Comparison of ENCODE assay signal across 13 mouse cellular contexts in genomic region chr11:101981850-101982249, GRCm38 (mm10). TPM values are rescaled to one million over a fixed set of nuclear protein-coding genes. Genes with fewer than 3 reads are reported as not detected.
DNase-seq lines count a peak whose midpoint lies in the region; ATAC-seq and TF ChIP-seq lines count a peak whose summit lies in the region.
"Had no signal": no experiment of that assay in that cellular context is flagged by ENCODE, and none has a peak within 500 bp of the region (broad histone marks: within the 10 kb centered on the region; RNA-seq: fewer than 3 reads in every experiment).

No protein-coding gene starts in this region.

- no peaks in the 10 kb centered on the region for H3K9me3 ChIP-seq in hindbrain, embryonic 13.5 days
- no peaks in the 10 kb centered on the region for H3K9me3 ChIP-seq in hindbrain, embryonic 10.5 days
- H3K9me3 ChIP-seq in heart, postnatal 0 days (replicated peaks; ENCODE audit: control insufficient read depth, low read length), result no peaks in the 10 kb centered on the region
- no peaks in the 10 kb centered on the region for H3K9me3 ChIP-seq in intestine, embryonic 15.5 days

- WGBS in hindbrain, embryonic 13.5 days, result 79% methylated on average over 12 of the region's 12 CpGs
- 78% methylated on average over 12 of the region's 12 CpGs for WGBS in hindbrain, embryonic 10.5 days
- 42% methylated on average over 11 of the region's 12 CpGs for WGBS in heart, postnatal 0 days
- WGBS in intestine, embryonic 15.5 days, result 75% methylated on average over 12 of the region's 12 CpGs

- TF ChIP-seq EP300 in heart, postnatal 0 days (IDR thresholded peaks at IDR 0.05; ENCODE audit: low read depth), result no peak; the same call in 1 of the 2 replicates

- 0 out of 2 replicates have a peak overlapping the region, but pooled peaks have one; percentile 15 for H3K9ac ChIP-seq in hindbrain, embryonic 13.5 days
- 0 out of 2 replicates have a peak overlapping the region, but pooled peaks have one; percentile 18 for H3K9ac ChIP-seq in heart, postnatal 0 days (replicated peaks; ENCODE audit: low read depth, low read length)
- H3K9ac ChIP-seq in intestine, embryonic 15.5 days, result no peak overlapping the region
- H3K9ac ChIP-seq: liver, embryonic 14.5 days had no signal

- ATAC-seq in hindbrain, embryonic 13.5 days (ENCODE audit: low FRiP score), result no peak
- peak; percentile 37 for ATAC-seq in common myeloid progenitor, adult 5-6 weeks (replicated peaks; ENCODE audit: low read depth, poor library complexity, severe bottlenecking)
- ATAC-seq in heart, postnatal 0 days (ENCODE audit: insufficient read depth, low read depth), result no peak
- ATAC-seq in intestine, embryonic 15.5 days, result no peak

- H3K4me2 ChIP-seq in hindbrain, embryonic 13.5 days, result no peak overlapping the region
- H3K4me2 ChIP-seq in heart, postnatal 0 days (ENCODE audit: low read depth, low read length), result peak overlapping the region; percentile 92
- no peak overlapping the region for H3K4me2 ChIP-seq in intestine, embryonic 15.5 days (replicated peaks)

- no peaks in the 10 kb centered on the region; the same call in 1 of the 2 replicates for H3K36me3 ChIP-seq in hindbrain, embryonic 13.5 days
- peaks cover 6% of the 10 kb centered on the region for H3K36me3 ChIP-seq in hindbrain, embryonic 10.5 days
- peaks cover 41% of the 10 kb centered on the region for H3K36me3 ChIP-seq in heart, postnatal 0 days (replicated peaks; ENCODE audit: control insufficient read depth, insufficient read depth, low read length)
- no peaks in the 10 kb centered on the region for H3K36me3 ChIP-seq in intestine, embryonic 15.5 days

- H3K27ac ChIP-seq in hindbrain, embryonic 13.5 days, result no peak overlapping the region
- H3K27ac ChIP-seq in hindbrain, embryonic 10.5 days, result no peak overlapping the region
- H3K27ac ChIP-seq in heart, postnatal 0 days (ENCODE audit: low read depth), result peak overlapping the region; percentile 98
- H3K27ac ChIP-seq in intestine, embryonic 15.5 days, result no peak overlapping the region
- H3K27ac ChIP-seq: liver, embryonic 14.5 days; stomach, postnatal 0 days had no signal

- no peak for TF ChIP-seq CTCF in heart, postnatal 0 days (IDR thresholded peaks at IDR 0.05; ENCODE audit: low read depth)

- H3K4me3 ChIP-seq in hindbrain, embryonic 13.5 days, result no peak overlapping the region
- no peak overlapping the region for H3K4me3 ChIP-seq in hindbrain, embryonic 10.5 days
- no peak overlapping the region for H3K4me3 ChIP-seq in heart, postnatal 0 days (ENCODE audit: low read depth, low read length)
- no peak overlapping the region for H3K4me3 ChIP-seq in intestine, embryonic 15.5 days (replicated peaks)

- H3K27me3 ChIP-seq in hindbrain, embryonic 13.5 days, result peaks cover under 1% of the 10 kb centered on the region; the same call in 1 of the 2 replicates
- H3K27me3 ChIP-seq in hindbrain, embryonic 10.5 days (ENCODE audit: insufficient read depth, poor library complexity, severe bottlenecking), result peaks cover 11% of the 10 kb centered on the region
- no peaks in the 10 kb centered on the region for H3K27me3 ChIP-seq in heart, postnatal 0 days (ENCODE audit: control insufficient read depth, insufficient read depth, low read length)
- H3K27me3 ChIP-seq in intestine, embryonic 15.5 days (replicated peaks), result no peaks in the 10 kb centered on the region

- no peak for DNase-seq in hindbrain, embryonic 10.5 days (ENCODE audit: low spot score)
- no peak for DNase-seq in heart, postnatal 0 days (ENCODE audit: low spot score)
- DNase-seq in lung, postnatal 25 days (ENCODE audit: low spot score), result peak; percentile 73
- no peak for DNase-seq in layer of hippocampus, adult 11-12 months (ENCODE audit: low spot score)
- DNase-seq in ovary, adult 18-20 months (ENCODE audit: low spot score), result no peak

- peaks cover 29% of the 10 kb centered on the region for H3K4me1 ChIP-seq in hindbrain, embryonic 13.5 days (replicated peaks)
- peaks cover 69% of the 10 kb centered on the region for H3K4me1 ChIP-seq in hindbrain, embryonic 10.5 days (replicated peaks)
- H3K4me1 ChIP-seq in heart, postnatal 0 days (ENCODE audit: control insufficient read depth, insufficient read depth), result peaks cover 14% of the 10 kb centered on the region; the same call in 1 of the 2 replicates
- peaks cover 10% of the 10 kb centered on the region for H3K4me1 ChIP-seq in intestine, embryonic 15.5 days (replicated peaks)

RNA-seq across cellular contexts. Expression of gene Cfap97d1, which starts 2.2 kb away (rescaled TPM):
- not detected in 2 replicates for polyA plus RNA-seq in hindbrain, embryonic 13.5 days (2015; fragmentation: Nextera tagmentation; extraction: Ambion mirVana)
- polyA plus RNA-seq in hindbrain, embryonic 10.5 days (2016; fragmentation: Nextera tagmentation; extraction: Ambion mirVana), result not detected in 2 replicates
- total RNA-seq in common myeloid progenitor, adult 5-6 weeks (2017), result not detected in 2 replicates
- total RNA-seq in heart, postnatal 0 days (2014; rRNA removed; ENCODE audit: low replicate concordance), result not detected in 2 replicates
- not detected in 2 replicates for polyA plus RNA-seq in heart, postnatal 0 days (2015; fragmentation: Nextera tagmentation; extraction: Ambion mirVana)
- polyA plus RNA-seq in intestine, embryonic 15.5 days (2015; fragmentation: Nextera tagmentation; extraction: Ambion mirVana), result not detected in 2 replicates
- total RNA-seq: ES-E14 had no signal
- polyA plus RNA-seq: intestine, embryonic 14.5 days; liver, embryonic 14.5 days; neural tube, embryonic 14.5 days; stomach, postnatal 0 days had no signal

RNA-seq across cellular contexts. Expression of gene Dusp3, which starts 5.0 kb away (rescaled TPM):
- 15.4 and 16.0 TPM in 2 replicates for polyA plus RNA-seq in hindbrain, embryonic 13.5 days (2015; fragmentation: Nextera tagmentation; extraction: Ambion mirVana)
- 11.6 and 12.4 TPM in 2 replicates for polyA plus RNA-seq in hindbrain, embryonic 10.5 days (2016; fragmentation: Nextera tagmentation; extraction: Ambion mirVana)
- 2.0 and 6.6 TPM in 2 replicates for total RNA-seq in common myeloid progenitor, adult 5-6 weeks (2017)
- 106 and 118 TPM in 2 replicates for total RNA-seq in heart, postnatal 0 days (2014; rRNA removed; ENCODE audit: low replicate concordance)
- polyA plus RNA-seq in heart, postnatal 0 days (2015; fragmentation: Nextera tagmentation; extraction: Ambion mirVana), result 67.9 and 75.7 TPM in 2 replicates
- 25.6 and 26.5 TPM in 2 replicates for polyA plus RNA-seq in intestine, embryonic 15.5 days (2015; fragmentation: Nextera tagmentation; extraction: Ambion mirVana)

RNA-seq across cellular contexts. Expression of gene Sost, which starts 15.0 kb away (rescaled TPM):
- 0.42 TPM in 1 of 2 replicates, not detected in the other for polyA plus RNA-seq in hindbrain, embryonic 13.5 days (2015; fragmentation: Nextera tagmentation; extraction: Ambion mirVana)
- 1.1 and 1.3 TPM in 2 replicates for polyA plus RNA-seq in hindbrain, embryonic 10.5 days (2016; fragmentation: Nextera tagmentation; extraction: Ambion mirVana)
- total RNA-seq in common myeloid progenitor, adult 5-6 weeks (2017), result not detected in 2 replicates
- total RNA-seq in heart, postnatal 0 days (2014; rRNA removed; ENCODE audit: low replicate concordance), result 6.5 and 21.2 TPM in 2 replicates
- 2.7 and 2.8 TPM in 2 replicates for polyA plus RNA-seq in heart, postnatal 0 days (2015; fragmentation: Nextera tagmentation; extraction: Ambion mirVana)
- polyA plus RNA-seq in intestine, embryonic 15.5 days (2015; fragmentation: Nextera tagmentation; extraction: Ambion mirVana), result 0.13 TPM in 2 replicates
- total RNA-seq: ES-E14 had no signal
- polyA plus RNA-seq: intestine, embryonic 14.5 days; neural tube, embryonic 14.5 days had no signal

RNA-seq across cellular contexts. Expression of gene Mpp3, which starts 46.4 kb away (rescaled TPM):
- 43.5 and 45.9 TPM in 2 replicates for polyA plus RNA-seq in hindbrain, embryonic 13.5 days (2015; fragmentation: Nextera tagmentation; extraction: Ambion mirVana)
- 14.4 and 27.4 TPM in 2 replicates for polyA plus RNA-seq in hindbrain, embryonic 10.5 days (2016; fragmentation: Nextera tagmentation; extraction: Ambion mirVana)
- total RNA-seq in common myeloid progenitor, adult 5-6 weeks (2017), result not detected in 2 replicates
- total RNA-seq in heart, postnatal 0 days (2014; rRNA removed; ENCODE audit: low replicate concordance), result 4.9 and 8.0 TPM in 2 replicates
- polyA plus RNA-seq in heart, postnatal 0 days (2015; fragmentation: Nextera tagmentation; extraction: Ambion mirVana), result 1.7 and 2.2 TPM in 2 replicates
- polyA plus RNA-seq in intestine, embryonic 15.5 days (2015; fragmentation: Nextera tagmentation; extraction: Ambion mirVana), result 7.6 and 7.9 TPM in 2 replicates

RNA-seq across cellular contexts. Expression of gene Cd300lg, which starts 59.5 kb away (rescaled TPM):
- 0.38 and 0.53 TPM in 2 replicates for polyA plus RNA-seq in hindbrain, embryonic 13.5 days (2015; fragmentation: Nextera tagmentation; extraction: Ambion mirVana)
- polyA plus RNA-seq in hindbrain, embryonic 10.5 days (2016; fragmentation: Nextera tagmentation; extraction: Ambion mirVana), result 0.12 and 0.35 TPM in 2 replicates
- 0.10 and 0.78 TPM in 2 replicates for total RNA-seq in common myeloid progenitor, adult 5-6 weeks (2017)
- total RNA-seq in heart, postnatal 0 days (2014; rRNA removed; ENCODE audit: low replicate concordance), result 23.0 and 79.5 TPM in 2 replicates
- polyA plus RNA-seq in heart, postnatal 0 days (2015; fragmentation: Nextera tagmentation; extraction: Ambion mirVana), result 22.9 and 24.0 TPM in 2 replicates
- 0.98 and 1.6 TPM in 2 replicates for polyA plus RNA-seq in intestine, embryonic 15.5 days (2015; fragmentation: Nextera tagmentation; extraction: Ambion mirVana)
- total RNA-seq: ES-E14 had no signal
